Mouse (Mus musculus) embryonic facial prominence, embryonic 14.5 days (tissue): ENCODE data around the gene Rit1. TPM values are rescaled to one million over a fixed set of nuclear protein-coding genes. Genes with fewer than 3 reads are reported as not detected.
"Not testable (repeated sequence)": the region's sequence is repeated elsewhere in the genome, so short reads cannot be mapped to it uniquely, and the experiment has no call there.

Source experiments
- ATAC-seq: fragments of 200-750 bp; cut with Nextera tagmentation; 2 replicates; pipeline ENCODE4 v1.8.0; 2017; ENCODE audit warnings: low read depth, moderate number of reproducible peaks, moderate TSS enrichment
- DNase-seq: peaks from one replicate; pipeline ENCODE4 v3.0.0-alpha.2; 2015; ENCODE audit warnings: low spot score
- H3K27ac ChIP-seq: fragments of 300-500 bp; sonication (generic); replicated peaks from 2 replicates; pipeline ENCODE4 v1.5.1; 2014; ENCODE audit warnings: low read depth, mild to moderate bottlenecking, low read length, moderate library complexity
- H3K27me3 ChIP-seq: fragments of 300-500 bp; sonication (generic); replicated peaks from 2 replicates; pipeline ENCODE4 v1.6.1; 2014; ENCODE audit warnings: low read length; ENCODE audit not compliant: control insufficient read depth, insufficient read depth
- H3K36me3 ChIP-seq: fragments of 300-500 bp; sonication (generic); 2 replicates; pipeline ENCODE4 v1.6.1; 2014; ENCODE audit warnings: low read length, mixed read lengths; ENCODE audit not compliant: control insufficient read depth, insufficient read depth
- H3K4me1 ChIP-seq: fragments of 300-500 bp; sonication (generic); 2 replicates; pipeline ENCODE4 v1.6.1; 2014; ENCODE audit warnings: antibody characterized with exemption, low read length; ENCODE audit not compliant: control insufficient read depth, insufficient read depth
- H3K4me2 ChIP-seq: fragments of 300-500 bp; sonication (generic); 2 replicates; pipeline ENCODE4 v1.6.1; 2014; ENCODE audit warnings: low read depth, mild to moderate bottlenecking, low read length, moderate library complexity, mixed read lengths
- H3K4me3 ChIP-seq: fragments of 300-500 bp; sonication (generic); 2 replicates; pipeline ENCODE4 v1.5.1; 2014; ENCODE audit warnings: low read depth, mild to moderate bottlenecking, low read length
- H3K9ac ChIP-seq: fragments of 300-500 bp; sonication (generic); 2 replicates; pipeline ENCODE4 v1.6.1; 2014; ENCODE audit warnings: low read depth, mild to moderate bottlenecking, low read length, moderate library complexity, mixed read lengths
- H3K9me3 ChIP-seq: fragments of 300-500 bp; sonication (generic); 2 replicates; pipeline ENCODE4 v1.6.1; 2016; ENCODE audit warnings: low read length; ENCODE audit not compliant: control insufficient read depth
- WGBS: fragments of 180-500 bp; shearing (Covaris S2); extraction: QIAGEN DNeasy Blood & Tissue Kit; methylation state at CpG from one replicate; pipeline ENCODE4 v1.1.7; 2014; 5-methylcytosine and 5-hydroxymethylcytosine counted together
- polyA plus RNA-seq: library from polyadenylated mRNA; unstranded; fragments of >200 nt; fragmentation: Nextera tagmentation; extraction: Ambion mirVana; gene quantifications from 2 replicates; pipeline ENCODE4 v1.2.1, GENCODE M21; 2014

Rit1 gene
- polyA plus RNA-seq, 1 experiment from 2014 or later: 62.9 TPM

DNA sequence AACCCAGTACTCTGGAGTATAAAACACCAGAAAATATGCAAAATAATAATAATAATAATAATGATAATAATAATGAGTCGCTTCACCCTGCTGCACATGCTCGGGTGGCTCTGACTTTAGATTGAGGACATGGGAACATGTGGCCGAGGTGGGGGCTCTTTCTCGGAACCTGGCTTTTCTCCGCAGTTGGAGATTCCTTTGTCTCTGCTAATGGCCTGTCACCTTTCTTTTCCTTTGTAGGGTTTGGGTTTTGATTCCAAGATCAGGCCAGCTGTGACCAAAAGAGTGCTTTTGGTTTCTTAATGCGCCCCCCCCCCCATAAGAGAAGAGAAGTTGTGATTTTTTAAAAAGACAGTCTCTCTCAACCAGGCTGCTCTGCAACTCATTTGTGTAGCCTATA is 56.5 kb downstream of the Rit1 start:
- ATAC-seq, H3K9me3 ChIP-seq, H3K9ac ChIP-seq, H3K4me2 ChIP-seq, H3K27ac ChIP-seq, H3K4me3 ChIP-seq, H3K27me3 ChIP-seq, H3K4me1 ChIP-seq, DNase-seq, H3K36me3 ChIP-seq: not testable (repeated sequence)
- 70% methylated on average over 4 of the region's 6 CpGs for WGBS

DNA sequence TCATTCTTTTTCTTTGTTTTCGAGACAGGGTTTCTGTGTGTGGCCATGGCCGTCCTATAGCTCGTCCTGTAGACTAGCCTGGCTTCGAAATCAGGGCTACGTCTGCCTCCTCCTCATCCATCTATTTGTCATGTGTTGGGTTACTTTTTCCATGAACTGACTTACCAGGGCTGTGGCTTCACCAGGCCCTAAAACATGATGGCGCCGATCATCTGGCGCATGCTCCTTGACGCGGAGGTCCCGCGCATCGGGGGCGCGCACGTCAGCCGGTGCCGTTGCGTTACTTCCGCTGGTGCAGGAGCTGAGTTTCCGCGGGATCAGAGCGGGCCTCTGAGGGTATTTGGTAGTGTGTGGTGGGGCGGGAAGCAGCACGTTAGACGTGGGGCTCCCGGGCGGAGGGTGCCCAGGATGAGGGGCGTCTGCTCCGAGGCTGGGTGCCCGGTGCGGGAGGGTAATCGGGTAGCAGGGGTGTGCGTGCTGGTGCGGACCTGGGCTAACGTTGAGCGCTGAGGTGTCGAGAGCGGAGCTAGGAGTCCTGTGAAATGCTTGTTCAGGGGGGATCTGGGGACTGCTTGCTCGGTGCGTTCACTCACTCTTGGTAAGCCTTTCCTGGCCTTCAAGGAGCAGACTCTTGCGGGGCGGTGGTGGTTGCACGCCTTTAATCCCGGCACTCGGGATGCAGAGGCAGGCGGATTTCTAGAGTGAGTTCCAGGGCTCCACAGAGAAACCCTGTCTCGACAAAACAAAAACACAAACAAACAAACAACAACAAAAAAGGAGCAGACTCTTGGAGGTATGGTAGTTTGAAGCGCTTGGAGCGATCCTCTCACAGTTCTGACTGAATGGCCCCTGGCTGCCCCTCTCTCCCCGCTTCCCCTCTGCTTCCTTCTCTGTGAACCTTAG is 58.6 kb downstream of the Rit1 start, which contains the start of gene Syt11:
Gene Syt11 (minus strand): TSS at position 226 of the 903 bp plus-strand sequence.
- Histone ChIP-seq H3K4me2 (peak within 1 kb of the TSS; percentile 53), H3K4me3 (peak within 1 kb of the TSS; percentile 38), H3K9ac (peak within 1 kb of the TSS; percentile 45; the same call in 1 of the 2 replicates)
- WGBS: 4% methylated on average over 28 of the region's 51 CpGs
- not testable (repeated sequence) for H3K27me3 ChIP-seq, H3K27ac ChIP-seq, H3K9me3 ChIP-seq, DNase-seq, H3K4me1 ChIP-seq, H3K36me3 ChIP-seq
- ATAC-seq: peak; percentile 73

Other genes starting within 250 kb of the Rit1 start
- gene Lmna, start 206.9 kb upstream of the Rit1 start, polyA plus RNA-seq: 426 and 482 TPM in 2 replicates
- gene Mex3a, start 184.4 kb upstream of the Rit1 start, polyA plus RNA-seq: 21.5 and 24.7 TPM in 2 replicates
- 33.8 and 38.0 TPM in 2 replicates for gene Rab25, start 168.5 kb upstream of the Rit1 start, polyA plus RNA-seq
- 97.9 and 107 TPM in 2 replicates for gene Lamtor2, start 163.8 kb upstream of the Rit1 start, polyA plus RNA-seq
- 46.3 and 50.0 TPM in 2 replicates for gene Ubqln4, start 163.1 kb upstream of the Rit1 start, polyA plus RNA-seq
- gene Ssr2, start 141.0 kb upstream of the Rit1 start, polyA plus RNA-seq: 289 and 337 TPM in 2 replicates
- gene Arhgef2, start 110.9 kb upstream of the Rit1 start, polyA plus RNA-seq: 88.0 and 88.7 TPM in 2 replicates
- 0.18 TPM in 1 of 2 replicates, not detected in the other for gene Rxfp4, start 63.7 kb upstream of the Rit1 start, polyA plus RNA-seq
- 66.4 and 70.3 TPM in 2 replicates for gene Khdc4, start 31.0 kb upstream of the Rit1 start, polyA plus RNA-seq
- 25.8 and 30.9 TPM in 2 replicates for gene Syt11, start 58.3 kb downstream of the Rit1 start, polyA plus RNA-seq
- gene Gon4l, start 118.4 kb downstream of the Rit1 start, polyA plus RNA-seq: 11.8 and 12.7 TPM in 2 replicates
- 44.3 and 50.5 TPM in 2 replicates for gene Msto1, start 197.2 kb downstream of the Rit1 start, polyA plus RNA-seq
- gene Ash1l, start 233.8 kb downstream of the Rit1 start, polyA plus RNA-seq: 19.8 and 21.4 TPM in 2 replicates
- 125 and 138 TPM in 2 replicates for gene Dap3, start 234.3 kb downstream of the Rit1 start, polyA plus RNA-seq